Mouse (Mus musculus) neural tube, embryonic 11.5 days (tissue): Measurements from ENCODE around the gene Cdc25a. TPM values are rescaled to one million over a fixed set of nuclear protein-coding genes. Genes with fewer than 3 reads are reported as not detected.
A peak's percentile ranks its signal among the peaks of the same experiment; 100 is the strongest.

ENCODE experiments used
- ATAC-seq: fragments of 200-750 bp; cut with Nextera tagmentation; 2 replicates; pipeline ENCODE4 v1.8.0; 2017; ENCODE audit warnings: moderate number of reproducible peaks, mild to moderate bottlenecking, moderate TSS enrichment, moderate library complexity; ENCODE audit not compliant: insufficient read depth, low FRiP score, low TSS enrichment
- DNase-seq: peaks from one replicate; pipeline ENCODE4 v3.0.0-alpha.2; 2015; ENCODE audit warnings: low spot score
- H3K27ac ChIP-seq: fragments of 300-500 bp; sonication (generic); 2 replicates; pipeline ENCODE4 v1.5.1; 2014; ENCODE audit warnings: low read depth, mild to moderate bottlenecking, low read length
- H3K27me3 ChIP-seq: fragments of 300-500 bp; sonication (generic); 2 replicates; pipeline ENCODE4 v1.6.1; 2014; ENCODE audit warnings: mild to moderate bottlenecking, low read length, mixed read lengths; ENCODE audit not compliant: control insufficient read depth, insufficient read depth
- H3K36me3 ChIP-seq: fragments of 300-500 bp; sonication (generic); 2 replicates; pipeline ENCODE4 v1.6.1; 2014; ENCODE audit warnings: mild to moderate bottlenecking, low read length, moderate library complexity, mixed read lengths; ENCODE audit not compliant: control insufficient read depth, insufficient read depth
- H3K4me1 ChIP-seq: fragments of 300-500 bp; sonication (generic); 2 replicates; pipeline ENCODE4 v1.6.1; 2014; ENCODE audit warnings: low read length, mixed read lengths; ENCODE audit not compliant: control insufficient read depth, insufficient read depth
- H3K4me2 ChIP-seq: fragments of 300-500 bp; sonication (generic); 2 replicates; pipeline ENCODE4 v1.6.1; 2014; ENCODE audit warnings: low read depth, mild to moderate bottlenecking, moderate library complexity
- H3K4me3 ChIP-seq: fragments of 300-500 bp; sonication (generic); 2 replicates; pipeline ENCODE4 v1.5.1; 2014; ENCODE audit warnings: low read depth, low read length
- H3K9ac ChIP-seq: fragments of 300-500 bp; sonication (generic); 2 replicates; pipeline ENCODE4 v1.6.1; 2014; ENCODE audit warnings: mild to moderate bottlenecking, low read length
- H3K9me3 ChIP-seq: fragments of 300-500 bp; sonication (generic); 2 replicates; pipeline ENCODE4 v1.6.1; 2016; ENCODE audit warnings: low read length; ENCODE audit not compliant: control insufficient read depth
- WGBS: fragments of 180-500 bp; shearing (Covaris S2); extraction: QIAGEN DNeasy Blood & Tissue Kit; methylation state at CpG from one replicate; pipeline ENCODE4 v1.1.7; 2014; 5-methylcytosine and 5-hydroxymethylcytosine counted together
- microRNA-seq: library from miRNA; unstranded; fragments of <30 nt; microRNA quantifications from one replicate; pipeline ENCODE4, GENCODE M21; 2016
- polyA plus RNA-seq: library from polyadenylated mRNA; unstranded; fragments of >200 nt; fragmentation: Nextera tagmentation; extraction: Ambion mirVana; gene quantifications from 2 replicates; pipeline ENCODE4 v1.2.1, GENCODE M21; 2014

Gene Cdc25a
- polyA plus RNA-seq, 1 experiment from 2014 or later, result 35.4 TPM

DNA sequence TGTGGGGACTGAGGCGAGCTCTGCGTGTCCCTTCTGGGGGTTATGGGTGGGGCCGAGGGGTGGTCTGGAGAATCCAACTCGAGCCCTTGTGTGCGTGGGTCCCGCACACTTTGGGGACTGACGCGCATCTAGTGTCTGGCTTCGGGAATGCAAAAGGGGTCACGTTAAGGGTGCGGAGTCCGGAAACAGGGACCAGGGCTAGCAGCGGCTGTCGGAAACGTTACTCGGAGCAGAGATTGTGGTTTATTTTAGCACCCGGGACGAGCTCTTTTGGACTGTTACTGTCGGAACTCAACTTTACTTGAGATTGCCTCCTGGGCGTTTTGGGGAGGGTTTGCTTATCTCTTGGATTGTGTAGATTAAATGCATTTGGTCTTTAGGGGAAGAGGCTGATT, 57.0 kb downstream of the Cdc25a start:
- ATAC-seq, result no peak

DNA sequence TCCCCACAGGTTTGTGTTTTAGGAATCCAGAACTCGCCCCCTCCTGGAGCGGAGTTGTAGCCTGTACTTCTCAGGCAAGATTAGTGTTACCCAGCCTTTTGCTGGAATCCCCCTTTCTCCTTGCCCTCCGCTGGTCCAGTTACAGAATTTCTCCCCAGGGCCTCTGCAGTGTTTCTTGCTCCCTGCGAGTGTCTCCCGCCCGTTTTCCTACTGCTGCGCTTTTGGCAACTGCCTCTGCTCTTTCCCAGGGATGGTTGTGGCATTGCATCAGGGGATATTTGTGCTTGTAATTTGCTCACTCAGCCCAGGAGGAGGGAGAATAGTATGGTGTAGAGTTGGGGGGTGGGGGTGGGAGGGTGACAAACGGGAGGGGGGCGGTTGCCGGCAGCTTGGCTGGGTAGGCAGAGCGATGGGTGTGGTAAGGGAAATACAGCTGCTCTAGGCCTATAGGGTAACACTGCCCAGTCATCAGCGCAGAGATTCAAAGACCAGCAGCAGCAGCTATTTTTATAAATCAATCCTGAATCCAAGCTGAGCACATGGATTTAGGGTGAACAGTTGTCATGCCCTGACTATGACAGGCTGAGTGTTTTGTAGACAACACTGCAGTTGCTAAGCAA, 57.5 kb downstream of the Cdc25a start:
- 1% methylated on average over 12 of the region's 12 CpGs for WGBS

More for the DNA sequence above, 57.0 kb downstream of the Cdc25a start:
- peak overlapping the region; percentile 75 for H3K4me3 ChIP-seq
- H3K9me3 ChIP-seq, result no peaks in the 10 kb centered on the region
- peak overlapping the region; percentile 84 for H3K9ac ChIP-seq
- H3K36me3 ChIP-seq, result no peaks in the 10 kb centered on the region
- DNase-seq, result no peak
- H3K27ac ChIP-seq, result peak overlapping the region; percentile 89
- H3K27me3 ChIP-seq, result no peaks in the 10 kb centered on the region
- peak overlapping the region; percentile 80 for H3K4me2 ChIP-seq
- peaks cover 6% of the 10 kb centered on the region for H3K4me1 ChIP-seq
- WGBS, result 0% methylated on average over 20 of the region's 20 CpGs

DNA sequence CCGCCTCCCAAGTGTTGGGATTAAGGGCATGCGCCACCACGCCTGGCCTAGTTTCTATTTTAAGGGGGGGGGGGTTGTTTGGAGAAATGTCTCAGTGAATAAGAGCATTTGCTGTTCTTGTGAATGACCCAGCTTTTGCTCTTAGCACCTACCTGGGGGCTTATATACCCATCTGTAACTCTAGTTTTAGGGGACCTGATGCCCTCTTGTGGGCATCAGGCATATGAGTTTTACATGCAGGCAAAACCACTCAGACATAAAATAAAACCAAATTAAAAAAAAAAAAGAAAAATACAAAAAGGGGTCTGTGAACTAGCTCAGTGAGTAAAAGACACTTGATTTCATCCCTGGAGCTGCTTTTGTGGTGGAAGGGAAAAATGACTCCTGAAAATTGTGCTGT, 64.0 kb downstream of the Cdc25a start:
- Histone ChIP-seq H3K9me3 (no peaks in the 10 kb centered on the region), H3K27me3 (no peaks in the 10 kb centered on the region), H3K4me3 (no peak overlapping the region), H3K36me3 (no peaks in the 10 kb centered on the region), H3K4me1 (no peaks in the 10 kb centered on the region), H3K27ac (no peak overlapping the region), H3K9ac (no peak overlapping the region), H3K4me2 (no peak overlapping the region)
- no peak for ATAC-seq
- no peak for DNase-seq
- WGBS, result 100% methylated on average over 3 of the region's 3 CpGs

More for the DNA sequence above, 57.5 kb downstream of the Cdc25a start:
- ATAC-seq (no peak), DNase-seq (peak; percentile 32)
- Histone ChIP-seq H3K27me3 (no peaks in the 10 kb centered on the region), H3K4me2 (peak overlapping the region; percentile 80), H3K4me3 (peak overlapping the region; percentile 75), H3K4me1 (peaks cover 6% of the 10 kb centered on the region), H3K9ac (peak overlapping the region; percentile 84), H3K9me3 (no peaks in the 10 kb centered on the region), H3K36me3 (no peaks in the 10 kb centered on the region), H3K27ac (peak overlapping the region; percentile 50; the same call in 1 of the 2 replicates)

DNA sequence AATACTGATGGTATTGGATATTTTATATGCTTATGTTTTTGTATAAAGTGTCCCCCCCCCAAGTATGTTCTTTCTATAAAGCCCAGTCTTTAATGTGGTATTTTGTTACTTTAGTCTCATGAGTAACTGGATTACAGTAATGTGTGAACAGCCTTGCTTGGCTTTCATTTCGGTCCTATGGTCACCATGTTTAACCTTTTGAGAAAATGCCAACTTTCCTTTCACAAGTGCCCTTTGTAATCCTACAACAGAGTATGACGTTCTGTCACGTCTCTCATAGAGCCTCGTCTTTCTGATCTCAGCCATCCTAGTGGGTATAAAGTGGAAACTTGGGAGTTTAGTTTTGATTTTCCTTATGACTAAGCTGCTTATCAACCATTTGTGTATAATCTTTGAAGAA, 67.4 kb downstream of the Cdc25a start:
- no peak for DNase-seq
- ATAC-seq, result no peak
- WGBS, result 90% methylated on average over 4 of the region's 4 CpGs
- H3K4me2 ChIP-seq, result no peak overlapping the region
- H3K4me1 ChIP-seq, result no peaks in the 10 kb centered on the region
- H3K9me3 ChIP-seq, result no peaks in the 10 kb centered on the region
- H3K27me3 ChIP-seq, result no peaks in the 10 kb centered on the region
- H3K27ac ChIP-seq, result no peak overlapping the region
- H3K9ac ChIP-seq, result no peak overlapping the region
- no peak overlapping the region for H3K4me3 ChIP-seq
- H3K36me3 ChIP-seq, result no peaks in the 10 kb centered on the region

Small RNA genes lying within 50 kb of the gene (microRNA-seq; reads per million reads assigned to microRNA genes)
- gene Mir7089, result 2.6 reads per million, percentile 2 among the genes with 10 or more reads in this experiment

Other genes starting within 250 kb of the Cdc25a start
- not detected in 2 replicates for gene Fbxw24, start 249.5 kb upstream of the Cdc25a start, polyA plus RNA-seq
- not detected in 2 replicates for gene Fbxw25, start 210.9 kb upstream of the Cdc25a start, polyA plus RNA-seq
- not detected in 2 replicates for gene Fbxw18, start 172.9 kb upstream of the Cdc25a start, polyA plus RNA-seq
- not detected in 2 replicates for gene Fbxw26, start 129.5 kb upstream of the Cdc25a start, polyA plus RNA-seq
- gene Fbxw27, start 84.9 kb upstream of the Cdc25a start, polyA plus RNA-seq, result not detected in 2 replicates
- gene Spink8, start 63.3 kb upstream of the Cdc25a start, polyA plus RNA-seq, result not detected in 2 replicates
- 83.9 and 87.2 TPM in 2 replicates for gene Nme6, start 42.8 kb upstream of the Cdc25a start, polyA plus RNA-seq
- 0.68 and 1.1 TPM in 2 replicates for gene Camp, start 26.0 kb upstream of the Cdc25a start, polyA plus RNA-seq
- gene Map4, start 55.9 kb downstream of the Cdc25a start, polyA plus RNA-seq, result 116 and 129 TPM in 2 replicates
- 157 and 167 TPM in 2 replicates for gene Smarcc1, start 242.1 kb downstream of the Cdc25a start, polyA plus RNA-seq
- 166 and 178 TPM in 2 replicates for gene Dhx30, start 242.3 kb downstream of the Cdc25a start, polyA plus RNA-seq